Mouse (Mus musculus) heart, postnatal 14 days (tissue): ENCODE measurements around the gene Snw1. TPM values are rescaled to one million over a fixed set of nuclear protein-coding genes. Genes with fewer than 3 reads are reported as not detected.

Experiments used
- microRNA-seq, 2 experiments: library from miRNA; unstranded; fragments of <30 nt; microRNA quantifications; one replicate each; pipeline ENCODE4 v1.2.0; 2021 to 2022
- total RNA-seq, 2 experiments: library from RNA; stranded (reverse); gene quantifications; 2 replicates each; pipeline ENCODE4 v1.2.3; 2021

The Snw1 gene
- total RNA-seq, 2 experiments from 2014 or later = 40.5 to 42.8 TPM

Small RNAs within 50 kb of the gene (microRNA-seq; reads per million reads assigned to microRNA genes)
- gene Mir3068 = 44.1 to 51.6 reads per million in 2 experiments

Other genes with a start within 250 kb of the Snw1 start
- gene Noxred1, start 233.5 kb downstream of the Snw1 start, total RNA-seq = under 1 TPM; 0.33 to 0.66 TPM
- 10 to 100 TPM; 28.9 to 29.8 TPM for gene Vipas39, start 206.0 kb downstream of the Snw1 start, total RNA-seq
- gene Ahsa1, start 205.8 kb downstream of the Snw1 start, total RNA-seq = 100 to 1,000 TPM; 103 to 107 TPM
- gene Ism2, start 172.6 kb downstream of the Snw1 start, total RNA-seq = under 1 TPM in 1 of 2 experiments, not detected in 1; 0.15 TPM
- gene Sptlc2, start 83.9 kb downstream of the Snw1 start, total RNA-seq = 10 to 100 TPM; 39.4 to 43.5 TPM
- 100 to 1,000 TPM; 140 to 162 TPM for gene Slirp, start 28.4 kb downstream of the Snw1 start, total RNA-seq
- gene Alkbh1, start 28.3 kb downstream of the Snw1 start, total RNA-seq = 10 to 100 TPM; 11.2 to 12.9 TPM
- not detected for gene Gm5788, start 22.4 kb upstream of the Snw1 start, total RNA-seq
- not detected for gene Gm8300, start 42.0 kb upstream of the Snw1 start, total RNA-seq
- not detected for gene Oog1, start 130.4 kb upstream of the Snw1 start, total RNA-seq
- gene Gm4027, start 146.6 kb upstream of the Snw1 start, total RNA-seq = not detected
- not detected for gene Gm16381, start 172.3 kb upstream of the Snw1 start, total RNA-seq